Mouse (Mus musculus) kidney, adult 2 months (tissue): ENCODE measurements around the gene Ptgdr2. TPM values are rescaled to one million over a fixed set of nuclear protein-coding genes. Genes with fewer than 3 reads are reported as not detected.

ENCODE experiments used
- DNase-seq: peaks from one replicate; pipeline ENCODE4 v3.0.0; 2021
- H3K27ac ChIP-seq: fragments of 200-500 bp; 2 replicates; pipeline ENCODE4 v1.5.1; 2012; ENCODE audit warnings: low read depth, low read length, control low read depth, inconsistent platforms; ENCODE audit not compliant: insufficient read depth
- H3K27me3 ChIP-seq: fragments of 200-500 bp; replicated peaks from 2 replicates; pipeline ENCODE4 v1.6.1; 2012; ENCODE audit warnings: mild to moderate bottlenecking, moderate library complexity, low read length, inconsistent platforms; ENCODE audit not compliant: control insufficient read depth, insufficient read depth
- H3K36me3 ChIP-seq: fragments of 200-500 bp; 2 replicates; pipeline ENCODE4 v1.6.1; 2012; ENCODE audit warnings: mild to moderate bottlenecking, moderate library complexity, low read length, inconsistent platforms; ENCODE audit not compliant: control insufficient read depth, insufficient read depth
- H3K4me1 ChIP-seq: fragments of 200-500 bp; 2 replicates; pipeline ENCODE4 v1.6.1; 2011; ENCODE audit warnings: low read length; ENCODE audit not compliant: control insufficient read depth, insufficient read depth
- H3K4me3 ChIP-seq: fragments of 200-500 bp; 2 replicates; pipeline ENCODE4 v1.5.1; 2011; ENCODE audit warnings: mild to moderate bottlenecking, low read depth, low read length, control low read depth; ENCODE audit not compliant: insufficient read depth
- CTCF ChIP-seq: fragments of 200-500 bp; conservative IDR thresholded peaks from 2 replicates; pipeline ENCODE4 v1.5.1; 2011; ENCODE audit warnings: low read depth, mild to moderate bottlenecking, control low read depth, low read length, moderate library complexity, mixed read lengths; ENCODE audit not compliant: insufficient read depth, insufficient read length
- POLR2A ChIP-seq: fragments of 200-500 bp; IDR thresholded peaks from one replicate; pipeline ENCODE4 v1.6.1; 2011; ENCODE audit warnings: low read depth, low read length, control low read depth
- WGBS: fragments of 180-500 bp; shearing (Covaris S2); methylation state at CpG from one replicate; pipeline ENCODE4 v1.1.7; 2018; 5-methylcytosine and 5-hydroxymethylcytosine counted together
- polyA plus RNA-seq: library from polyadenylated mRNA; depleted of rRNA; stranded (reverse); fragments of >200 nt; gene quantifications from 2 replicates; pipeline ENCODE4 v1.2.3, GENCODE M21; 2012

Ptgdr2 gene
- polyA plus RNA-seq, 1 experiment: 0.05 TPM

DNA sequence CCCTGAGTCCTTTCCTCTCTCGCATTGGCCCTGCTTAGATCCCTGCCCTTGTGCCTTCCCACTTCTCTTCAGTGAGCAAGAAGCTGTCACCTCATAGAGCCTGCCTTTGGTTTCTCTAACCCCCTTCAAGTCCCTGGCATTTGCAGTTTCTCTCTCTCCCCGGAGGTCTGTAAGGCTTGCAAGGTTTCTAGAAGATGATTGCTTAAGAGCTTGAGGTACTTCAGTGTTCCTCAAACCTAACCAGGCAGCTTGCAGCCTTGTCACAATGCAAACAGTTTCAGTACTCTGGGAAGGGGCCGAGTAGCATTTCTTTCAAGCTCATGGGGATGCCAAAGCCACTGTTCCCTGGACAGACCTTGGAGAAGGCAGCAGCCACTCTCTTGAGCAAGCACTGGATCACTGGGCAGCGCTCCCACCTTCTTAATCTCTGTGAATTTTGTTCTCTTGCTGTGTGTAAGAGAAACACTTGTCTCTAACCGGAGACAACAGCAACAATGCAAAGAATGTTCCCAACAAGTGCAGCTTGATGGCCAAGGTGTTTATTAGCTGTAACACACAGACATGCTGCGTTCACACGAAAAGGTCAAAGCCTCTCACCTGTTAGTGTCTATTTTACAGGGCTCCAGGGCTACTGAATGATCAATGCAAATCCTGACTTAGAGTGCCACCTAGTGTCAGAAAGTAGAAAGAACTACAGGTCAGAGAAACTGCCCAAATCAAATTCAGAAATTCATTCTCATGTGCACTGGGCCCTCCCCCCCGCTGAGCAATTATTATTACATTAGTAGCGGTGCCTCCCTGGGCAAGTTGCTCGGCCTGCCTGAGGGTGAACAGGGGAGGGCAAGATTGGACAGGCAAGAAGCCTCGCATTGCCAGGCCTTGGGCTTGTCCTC is 22.4 kb downstream of the Ptgdr2 start:
- peak; percentile 75 for DNase-seq
- Histone ChIP-seq H3K4me1 (no peaks in the 10 kb centered on the region), H3K36me3 (no peaks in the 10 kb centered on the region), H3K27ac (no peak overlapping the region), H3K4me3 (no peak overlapping the region), H3K27me3 (no peaks in the 10 kb centered on the region)
- 26% methylated on average over 11 of the region's 11 CpGs for WGBS
- TF ChIP-seq CTCF: peak; percentile 51
- no peak for TF ChIP-seq POLR2A

GRCm38 (mm10) chr19:10959978-10960346 is 23.0 kb downstream of the Ptgdr2 start:
- no peaks in the 10 kb centered on the region for H3K27me3 ChIP-seq
- DNase-seq: no peak
- no peaks in the 10 kb centered on the region for H3K36me3 ChIP-seq
- no peaks in the 10 kb centered on the region for H3K4me1 ChIP-seq
- WGBS: 42% methylated on average over 12 of the region's 12 CpGs
- no peak overlapping the region for H3K4me3 ChIP-seq
- TF ChIP-seq CTCF (no peak), POLR2A (no peak)
- H3K27ac ChIP-seq: no peak overlapping the region

DNA sequence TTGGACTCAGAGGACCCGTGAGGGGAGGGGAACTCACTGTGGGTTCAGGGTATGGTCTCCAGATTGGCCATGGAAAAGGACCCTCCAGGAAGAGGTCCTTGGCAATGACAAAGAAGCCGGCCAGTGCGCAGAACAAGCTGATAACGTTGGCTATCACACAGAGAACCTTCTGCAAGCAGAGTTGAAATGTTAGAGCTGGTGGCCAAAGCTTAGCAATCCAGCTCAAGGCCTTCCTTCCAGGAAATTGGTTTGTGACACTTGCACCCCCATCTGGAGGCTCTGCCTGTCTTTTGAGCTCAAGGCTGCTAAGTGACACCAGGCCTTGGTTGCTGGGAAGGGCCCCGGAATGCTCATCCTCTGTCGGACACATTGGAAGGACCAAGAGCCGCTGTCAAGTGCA is 28.8 kb downstream of the Ptgdr2 start:
- Histone ChIP-seq H3K27ac (no peak overlapping the region), H3K36me3 (no peaks in the 10 kb centered on the region), H3K4me1 (no peaks in the 10 kb centered on the region), H3K27me3 (no peaks in the 10 kb centered on the region), H3K4me3 (no peak overlapping the region)
- DNase-seq: no peak
- TF ChIP-seq CTCF (no peak), POLR2A (no peak)
- WGBS: 78% methylated on average over 7 of the region's 7 CpGs

GRCm38 (mm10) chr19:10968578-10968977 is 31.6 kb downstream of the Ptgdr2 start:
- no peak for TF ChIP-seq POLR2A
- TF ChIP-seq CTCF: no peak
- Histone ChIP-seq H3K4me3 (no peak overlapping the region), H3K36me3 (no peaks in the 10 kb centered on the region), H3K27me3 (no peaks in the 10 kb centered on the region), H3K27ac (no peak overlapping the region), H3K4me1 (no peaks in the 10 kb centered on the region)
- no peak for DNase-seq
- WGBS: 72% methylated on average over 7 of the region's 7 CpGs

GRCm38 (mm10) chr19:10970457-10970856 is 33.5 kb downstream of the Ptgdr2 start:
- Histone ChIP-seq H3K4me1 (no peaks in the 10 kb centered on the region), H3K27ac (no peak overlapping the region), H3K36me3 (no peaks in the 10 kb centered on the region), H3K27me3 (no peaks in the 10 kb centered on the region), H3K4me3 (no peak overlapping the region)
- TF ChIP-seq POLR2A (no peak), CTCF (no peak)
- no peak for DNase-seq
- 64% methylated on average over 3 of the region's 3 CpGs for WGBS

GRCm38 (mm10) chr19:10972660-10973059 is 35.7 kb downstream of the Ptgdr2 start:
- WGBS: 77% methylated on average over 3 of the region's 3 CpGs
- no peak for TF ChIP-seq CTCF
- TF ChIP-seq POLR2A: no peak
- no peaks in the 10 kb centered on the region for H3K4me1 ChIP-seq
- H3K36me3 ChIP-seq: no peaks in the 10 kb centered on the region
- DNase-seq: no peak
- H3K27me3 ChIP-seq: no peaks in the 10 kb centered on the region
- no peak overlapping the region for H3K4me3 ChIP-seq
- no peak overlapping the region for H3K27ac ChIP-seq

DNA sequence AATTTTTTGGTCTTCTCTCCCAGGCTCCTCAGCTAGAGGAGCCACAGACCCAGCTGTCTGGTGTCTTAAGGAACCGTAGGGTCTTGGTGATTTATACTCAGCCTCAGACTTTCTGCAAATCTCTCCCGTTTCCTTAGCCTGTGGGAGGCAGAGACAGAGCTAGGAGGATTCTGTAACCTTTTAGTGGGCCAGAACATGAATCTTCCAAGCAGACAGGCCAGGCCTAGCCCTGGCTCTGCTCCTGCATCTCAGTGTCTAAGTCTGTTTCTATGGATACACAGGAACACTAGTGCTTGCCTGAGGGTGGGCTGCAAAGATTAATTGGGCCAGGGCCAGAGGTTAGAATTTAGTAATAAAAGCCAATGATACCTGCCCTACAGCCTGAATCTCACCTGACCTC is 36.2 kb downstream of the Ptgdr2 start:
- Histone ChIP-seq H3K27me3 (no peaks in the 10 kb centered on the region), H3K4me3 (no peak overlapping the region), H3K4me1 (no peaks in the 10 kb centered on the region), H3K27ac (no peak overlapping the region), H3K36me3 (no peaks in the 10 kb centered on the region)
- no peak for DNase-seq
- 38% methylated on average over 2 of the region's 2 CpGs for WGBS
- no peak for TF ChIP-seq POLR2A
- no peak for TF ChIP-seq CTCF
